Mouse (Mus musculus) layer of hippocampus, adult 2 months (tissue): ENCODE results near the gene Neu4. TPM values are rescaled to one million over a fixed set of nuclear protein-coding genes. Genes with fewer than 3 reads are reported as not detected.
"Not testable (repeated sequence)": the region's sequence is repeated elsewhere in the genome, so short reads cannot be mapped to it uniquely, and the experiment has no call there.

ENCODE experiments used
- DNase-seq, 2 experiments: peaks; one replicate each; pipeline ENCODE4 v3.0.0; 2022; ENCODE audit warnings: low spot score in 2 of 2
- H3K27ac ChIP-seq: fragments of 200-600 bp; 2 replicates; pipeline ENCODE4 v1.8.1; 2022
- H3K4me3 ChIP-seq: fragments of 200-600 bp; 2 replicates; pipeline ENCODE4 v1.8.1; 2022; ENCODE audit warnings: mild to moderate bottlenecking
- CTCF ChIP-seq: fragments of 200-600 bp; conservative IDR thresholded peaks from 2 replicates; pipeline ENCODE4 v1.8.1; 2022; ENCODE audit warnings: antibody characterized with exemption, mild to moderate bottlenecking, moderate library complexity
- total RNA-seq, 2 experiments: library from RNA; stranded (reverse); gene quantifications; 2 replicates each; pipeline ENCODE4 v1.2.3; 2021

The Neu4 gene
- total RNA-seq, 2 experiments from 2014 or later, result 9.4 to 10.6 TPM

GRCm38 (mm10) chr1:94027506-94028108 lies 7.4 kb downstream of the Neu4 start:
- no peak overlapping the region for H3K27ac ChIP-seq
- no peak for TF ChIP-seq CTCF
- no peak overlapping the region for H3K4me3 ChIP-seq
- no peak for DNase-seq

- no peak for TF ChIP-seq CTCF
- no peak overlapping the region for H3K27ac ChIP-seq
- no peak overlapping the region for H3K4me3 ChIP-seq
- DNase-seq, result no peak
Measured at GRCm38 (mm10) chr1:94028741-94029140, 8.5 kb downstream of the Neu4 start.

GRCm38 (mm10) chr1:94033075-94033602 lies 12.9 kb downstream of the Neu4 start:
- no peak for DNase-seq
- no peak for TF ChIP-seq CTCF
- H3K27ac ChIP-seq, result no peak overlapping the region
- H3K4me3 ChIP-seq, result no peak overlapping the region

GRCm38 (mm10) chr1:94034984-94035743 lies 14.9 kb downstream of the Neu4 start:
- Histone ChIP-seq H3K27ac (peak overlapping the region; percentile 91), H3K4me3 (peak overlapping the region; percentile 73)
- DNase-seq, result peak; percentile 78 to 82
- peak; percentile 95 for TF ChIP-seq CTCF

- H3K4me3 ChIP-seq, result no peak overlapping the region
- H3K27ac ChIP-seq, result no peak overlapping the region
- no peak for DNase-seq
- no peak for TF ChIP-seq CTCF
Measured at GRCm38 (mm10) chr1:94040391-94040790, 20.1 kb downstream of the Neu4 start.

- H3K27ac ChIP-seq, result no peak overlapping the region
- no peak for TF ChIP-seq CTCF
Measured at GRCm38 (mm10) chr1:94045559-94045958, 25.3 kb downstream of the Neu4 start.

GRCm38 (mm10) chr1:94046544-94046943 lies 26.3 kb downstream of the Neu4 start:
- no peak for TF ChIP-seq CTCF
- DNase-seq, result no peak
- Histone ChIP-seq H3K4me3 (no peak overlapping the region), H3K27ac (no peak overlapping the region)

More at GRCm38 (mm10) chr1:94045559-94045958, 25.3 kb downstream of the Neu4 start:
- DNase-seq, result no peak
- no peak overlapping the region for H3K4me3 ChIP-seq

GRCm38 (mm10) chr1:94051104-94051503 lies 30.9 kb downstream of the Neu4 start:
- Histone ChIP-seq H3K27ac (no peak overlapping the region), H3K4me3 (no peak overlapping the region)
- no peak for TF ChIP-seq CTCF
- no peak for DNase-seq

GRCm38 (mm10) chr1:94052373-94052772 lies 32.1 kb downstream of the Neu4 start, which contains the start of gene Pdcd1:
TSS of gene Pdcd1 (minus strand) at chr1:94052553.
- peak within 1 kb of the TSS; percentile 69 for H3K27ac ChIP-seq
- DNase-seq, result no peak
- TF ChIP-seq CTCF, result no peak

GRCm38 (mm10) chr1:94053530-94054216 lies 33.4 kb downstream of the Neu4 start:
- Histone ChIP-seq H3K4me3 (no peak overlapping the region), H3K27ac (peak overlapping the region; percentile 69)
- DNase-seq, result peak; percentile 79 to 81
- TF ChIP-seq CTCF, result no peak

More at GRCm38 (mm10) chr1:94052373-94052772, 32.1 kb downstream of the Neu4 start, which contains the start of gene Pdcd1:
- no peak within 1 kb of the TSS for H3K4me3 ChIP-seq

- DNase-seq, result peak; percentile 16 to 44
Measured at GRCm38 (mm10) chr1:94054481-94054880, 34.2 kb downstream of the Neu4 start.

GRCm38 (mm10) chr1:94055966-94056365 lies 35.7 kb downstream of the Neu4 start:
- DNase-seq, result no peak
- no peak for TF ChIP-seq CTCF
- Histone ChIP-seq H3K4me3 (no peak overlapping the region), H3K27ac (no peak overlapping the region)

More at GRCm38 (mm10) chr1:94054481-94054880, 34.2 kb downstream of the Neu4 start:
- no peak overlapping the region for H3K4me3 ChIP-seq
- no peak for TF ChIP-seq CTCF
- 0 out of 2 replicates have a peak overlapping the region, but pooled peaks have one; percentile 69 for H3K27ac ChIP-seq

GRCm38 (mm10) chr1:94057401-94057800 lies 37.1 kb downstream of the Neu4 start:
- no peak for DNase-seq

GRCm38 (mm10) chr1:94058281-94058680 lies 38.0 kb downstream of the Neu4 start:
- H3K4me3 ChIP-seq, DNase-seq, H3K27ac ChIP-seq: not testable (repeated sequence)

More at GRCm38 (mm10) chr1:94057401-94057800, 37.1 kb downstream of the Neu4 start:
- Histone ChIP-seq H3K4me3 (no peak overlapping the region), H3K27ac (no peak overlapping the region)
- TF ChIP-seq CTCF, result no peak
